Mouse (Mus musculus) leukemia stem cell, adult 10-12 weeks (primary cell): ENCODE results near the gene Olfr56. TPM values are rescaled to one million over a fixed set of nuclear protein-coding genes. Genes with fewer than 3 reads are reported as not detected.

Source experiments
- polyA plus RNA-seq: library from polyadenylated mRNA; stranded (reverse); fragments of >175 nt; gene quantifications from 2 replicates; pipeline ENCODE4 v1.2.3, GENCODE M21; 2012; ENCODE audit warnings: low replicate concordance

Gene Olfr56
- 0.06 TPM in 1 of 2 replicates, not detected in the other for polyA plus RNA-seq

GRCm38 (mm10) chr11:48978240-48978939, at the start of gene Olfr56:
Olfr56 (plus strand) TSS chr11:48978889.

DNA sequence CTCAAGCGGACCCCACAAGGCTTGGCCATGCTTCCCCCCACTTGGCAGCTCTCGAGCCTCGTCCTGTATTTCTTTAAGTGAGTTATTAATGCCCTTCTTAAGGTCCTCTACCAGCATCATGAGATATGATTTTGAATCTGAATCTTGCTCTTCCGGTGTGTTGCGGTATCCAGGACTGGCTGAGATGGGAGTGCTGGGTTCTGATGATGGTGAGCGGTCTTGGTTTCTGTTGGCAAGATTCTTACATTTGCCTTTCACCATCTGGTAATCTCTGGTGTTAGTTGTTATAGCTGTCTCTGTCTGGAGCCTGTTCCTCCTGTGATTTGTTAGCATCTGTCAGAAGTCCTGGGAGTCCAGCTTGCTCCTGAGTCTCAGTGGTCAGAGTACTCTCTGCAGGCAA, 32.6 kb upstream of the Olfr56 start, which contains the start of gene Psme2b:
TSS of gene Psme2b (minus strand) at position 101 of the 400 bp plus-strand sequence.

DNA sequence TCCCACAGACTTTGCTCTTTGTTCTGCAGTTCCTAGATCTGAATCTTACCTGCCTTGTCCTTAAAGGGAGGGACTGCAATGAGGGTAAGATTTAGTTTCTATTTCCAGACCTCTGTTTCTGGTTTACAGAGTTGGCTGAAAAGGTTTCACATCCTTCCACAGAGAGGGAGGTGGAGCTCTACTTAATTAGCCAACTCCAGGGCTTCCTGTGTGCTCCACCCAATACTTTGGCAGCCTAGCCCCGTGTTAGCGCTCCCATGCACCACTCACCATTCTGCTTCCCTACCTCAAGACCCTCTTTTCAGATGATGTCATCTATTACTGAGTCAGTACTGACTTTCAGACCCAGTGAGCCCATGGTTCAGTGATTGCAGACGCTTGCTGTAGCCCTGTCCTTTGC, 562 bp downstream of the Olfr56 start, which contains the start of gene 9930111J21Rik1:
TSS of gene 9930111J21Rik1 (minus strand) at position 148 of the 400 bp plus-strand sequence.

DNA sequence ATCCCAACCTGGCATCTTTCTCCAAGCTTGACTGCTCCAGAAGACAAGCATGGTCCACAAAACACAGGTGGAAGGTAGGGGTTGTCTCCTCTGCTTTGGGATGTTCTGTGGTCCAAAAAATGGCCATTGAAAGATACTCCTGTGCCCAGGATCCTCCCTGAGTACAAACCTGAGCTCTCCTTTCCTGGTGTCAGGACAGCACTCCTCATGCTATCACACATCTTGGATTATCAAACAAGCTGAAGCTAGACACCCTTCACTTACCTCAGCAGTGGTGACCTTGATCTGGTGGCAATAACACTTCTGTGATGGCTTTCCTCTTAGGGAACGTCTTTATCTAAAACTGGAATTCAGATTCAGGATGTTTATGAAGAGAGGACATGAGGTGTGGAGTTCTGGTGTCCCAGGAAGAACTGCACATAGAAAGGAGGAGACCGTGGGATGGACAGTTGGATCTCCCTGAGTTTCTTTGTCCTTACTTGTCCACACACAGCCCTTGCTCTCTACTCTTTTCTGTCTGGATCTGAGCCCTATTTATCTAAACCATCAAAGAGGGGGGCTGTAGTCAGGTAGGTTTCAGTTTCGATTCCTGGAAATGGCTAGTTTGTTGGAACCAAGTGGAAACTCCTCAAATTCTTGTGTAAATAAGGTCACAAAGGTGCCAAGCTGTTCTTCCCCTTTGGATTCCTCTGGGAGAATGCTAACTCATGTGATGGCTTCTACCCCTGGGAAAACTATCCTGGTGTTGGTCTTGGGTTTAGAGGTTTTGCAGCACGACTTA, 13.2 kb downstream of the Olfr56 start, which contains the start of gene Gm12185:
TSS of gene Gm12185 (minus strand) at position 487 of the 781 bp plus-strand sequence.

DNA sequence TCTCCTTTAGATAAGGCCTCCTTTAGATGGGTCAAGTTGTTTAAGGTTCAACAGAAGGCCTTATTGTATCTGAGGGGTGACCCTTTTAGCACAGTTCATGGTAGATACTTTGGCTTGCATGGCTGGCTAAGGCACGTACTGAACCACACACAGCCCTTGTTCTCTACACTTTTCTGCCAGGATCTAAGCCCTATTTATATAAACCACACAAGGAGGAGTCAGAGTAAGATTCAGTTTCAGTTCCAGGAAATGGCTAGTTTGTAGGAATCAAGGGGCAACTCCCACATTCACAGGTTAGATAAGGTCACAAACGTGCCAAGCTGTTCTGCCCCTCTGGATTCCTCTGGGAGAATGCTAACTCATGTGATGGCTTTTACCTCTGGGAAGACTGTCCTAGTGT, 15.3 kb downstream of the Olfr56 start, which contains the start of gene Tgtp1:
TSS of gene Tgtp1 (minus strand) at position 155 of the 400 bp plus-strand sequence.

DNA sequence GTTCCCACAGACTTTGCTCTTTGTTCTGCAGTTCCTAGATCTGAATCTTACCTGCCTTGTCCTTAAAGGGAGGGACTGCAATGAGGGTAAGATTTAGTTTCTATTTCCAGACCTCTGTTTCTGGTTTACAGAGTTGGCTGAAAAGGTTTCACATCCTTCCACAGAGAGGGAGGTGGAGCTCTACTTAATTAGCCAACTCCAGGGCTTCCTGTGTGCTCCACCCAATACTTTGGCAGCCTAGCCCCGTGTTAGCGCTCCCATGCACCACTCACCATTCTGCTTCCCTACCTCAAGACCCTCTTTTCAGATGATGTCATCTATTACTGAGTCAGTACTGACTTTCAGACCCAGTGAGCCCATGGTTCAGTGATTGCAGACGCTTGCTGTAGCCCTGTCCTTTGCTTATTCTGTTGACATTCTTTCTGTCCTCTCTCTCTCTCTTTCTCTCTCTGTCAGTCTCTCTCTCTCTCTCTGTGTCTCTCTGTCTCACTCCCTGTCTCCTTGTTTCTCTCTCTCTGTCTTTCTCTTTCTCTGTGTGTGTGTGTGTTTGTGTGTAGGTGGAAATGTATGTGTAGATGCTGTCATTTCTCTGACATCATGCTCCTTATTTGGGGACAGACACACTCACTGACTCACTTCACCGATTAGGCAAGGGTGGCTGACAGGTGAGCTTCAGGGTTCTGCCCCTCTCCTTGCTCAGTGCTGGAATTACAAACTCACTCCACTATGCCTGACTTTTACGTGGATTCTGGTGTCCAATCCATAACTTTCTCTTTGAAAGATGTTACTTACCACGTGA, 72.6 kb downstream of the Olfr56 start, which contains the start of gene 9930111J21Rik2:
TSS of gene 9930111J21Rik2 (minus strand) at position 150 of the 799 bp plus-strand sequence.

GRCm38 (mm10) chr11:49063713-49064469, 85.2 kb downstream of the Olfr56 start, which contains the start of gene Tgtp2:
Tgtp2 (minus strand) TSS chr11:49064206.

DNA sequence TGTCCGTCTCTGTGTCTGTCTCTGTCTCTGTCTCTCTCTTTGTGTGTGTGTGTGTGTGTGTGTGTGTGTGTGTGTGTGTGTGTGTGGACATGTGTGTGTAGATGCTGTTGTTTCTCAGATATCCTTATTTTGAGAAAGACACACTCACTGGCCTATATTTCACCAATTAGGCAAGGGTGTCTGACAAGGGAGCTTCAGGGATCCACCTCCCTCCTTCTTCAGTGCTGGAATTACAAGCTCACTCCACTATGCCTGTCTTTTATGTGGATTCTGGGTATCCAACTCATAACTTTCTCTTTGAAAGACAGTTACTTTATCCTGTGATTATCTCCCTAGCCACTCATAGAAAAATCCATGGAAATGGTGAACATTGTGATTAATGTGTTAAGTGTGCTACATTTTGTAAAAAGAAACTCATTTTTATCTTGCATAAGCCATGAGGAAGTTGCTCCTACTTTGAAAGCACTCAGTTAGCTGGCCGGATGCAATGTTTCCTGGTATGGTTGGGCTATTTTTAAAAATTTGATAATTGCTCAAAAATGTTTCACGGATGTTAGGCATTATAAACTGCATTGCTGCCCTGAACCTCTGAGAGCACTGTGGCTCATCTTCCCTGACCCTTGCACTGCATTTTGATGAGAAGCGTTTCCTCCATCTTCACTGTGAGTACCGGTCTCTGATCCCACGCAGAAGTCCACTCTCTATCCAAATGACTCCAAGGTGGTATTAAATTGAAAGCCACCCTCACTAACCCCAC, 97.5 kb downstream of the Olfr56 start, which contains the start of gene Ifi47:
TSS of gene Ifi47 (plus strand) at position 587 of the 757 bp plus-strand sequence.

GRCm38 (mm10) chr11:49114774-49115173, 136.1 kb downstream of the Olfr56 start, which contains the start of gene Olfr1396:
Olfr1396 (minus strand) TSS chr11:49114874.

GRCm38 (mm10) chr11:49141974-49142373, 163.3 kb downstream of the Olfr56 start, which contains the start of gene Olfr1395:
Olfr1395 (plus strand) TSS chr11:49142274.

DNA sequence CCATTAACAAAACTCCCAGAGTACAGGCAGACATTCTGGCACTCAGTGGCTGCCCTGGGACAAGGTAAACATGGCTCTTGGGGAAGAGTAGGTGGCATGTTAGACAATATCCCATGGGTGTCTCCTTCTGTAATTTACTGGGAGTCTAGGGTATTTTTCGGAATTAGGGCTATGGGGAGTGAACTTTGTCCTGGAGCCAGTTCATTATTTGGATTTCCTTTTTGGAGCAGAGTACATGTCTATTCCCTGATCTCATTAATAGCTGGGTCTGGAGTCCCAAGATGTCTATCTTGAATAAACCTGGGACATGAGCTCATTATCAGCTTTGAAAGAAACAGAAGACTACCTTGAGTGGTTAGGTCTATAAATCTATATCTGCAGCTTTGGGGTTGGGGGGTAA, 175.4 kb downstream of the Olfr56 start, which contains the start of gene Olfr1394:
TSS of gene Olfr1394 (plus strand) at position 301 of the 400 bp plus-strand sequence.

Other genes starting within 250 kb of the Olfr56 start
- 453 and 6,836 TPM in 2 replicates for gene Rack1, start 178.6 kb upstream of the Olfr56 start, polyA plus RNA-seq
- 20.9 and 26.8 TPM in 2 replicates for gene Trim41, start 161.5 kb upstream of the Olfr56 start, polyA plus RNA-seq
- gene Trim7, start 152.7 kb upstream of the Olfr56 start, polyA plus RNA-seq, result 7.2 and 13.9 TPM in 2 replicates
- gene Gm12184, start 152.2 kb upstream of the Olfr56 start, polyA plus RNA-seq, result 65.7 and 147 TPM in 2 replicates
- gene Irgm1, start 107.2 kb upstream of the Olfr56 start, polyA plus RNA-seq, result 2.8 and 9.6 TPM in 2 replicates
- gene Gm5431, start 76.7 kb upstream of the Olfr56 start, polyA plus RNA-seq, result 0.09 TPM in 1 of 2 replicates, not detected in the other
- gene Psme2b, start 32.7 kb upstream of the Olfr56 start, polyA plus RNA-seq, result 0.36 and 3.4 TPM in 2 replicates
- 0.72 and 1.9 TPM in 2 replicates for gene 9930111J21Rik1, start 509 bp downstream of the Olfr56 start, polyA plus RNA-seq
- gene Gm12185, start 13.3 kb downstream of the Olfr56 start, polyA plus RNA-seq, result 0.16 TPM in 1 of 2 replicates, not detected in the other
- gene Tgtp1, start 15.3 kb downstream of the Olfr56 start, polyA plus RNA-seq, result 0.47 and 1.3 TPM in 2 replicates
- 0.92 and 1.5 TPM in 2 replicates for gene 9930111J21Rik2, start 72.4 kb downstream of the Olfr56 start, polyA plus RNA-seq
- 11.7 and 11.9 TPM in 2 replicates for gene Tgtp2, start 85.3 kb downstream of the Olfr56 start, polyA plus RNA-seq
- 2.3 and 3.4 TPM in 2 replicates for gene Ifi47, start 97.7 kb downstream of the Olfr56 start, polyA plus RNA-seq
- gene Olfr1396, start 136.0 kb downstream of the Olfr56 start, polyA plus RNA-seq, result not detected in 2 replicates
- gene Olfr1395, start 163.4 kb downstream of the Olfr56 start, polyA plus RNA-seq, result not detected in 2 replicates
- not detected in 2 replicates for gene Olfr1394, start 175.5 kb downstream of the Olfr56 start, polyA plus RNA-seq
- not detected in 2 replicates for gene Btnl9, start 208.3 kb downstream of the Olfr56 start, polyA plus RNA-seq
- gene Zfp62, start 224.4 kb downstream of the Olfr56 start, polyA plus RNA-seq, result 4.6 and 6.1 TPM in 2 replicates